Mouse (Mus musculus): ENCODE measurements around the gene Cfc1. TPM values are rescaled to one million over a fixed set of nuclear protein-coding genes. Genes with fewer than 3 reads are reported as not detected.
A peak's percentile ranks its signal among the peaks of the same experiment; 100 is the strongest.
"Not testable (repeated sequence)": the region's sequence is repeated elsewhere in the genome, so short reads cannot be mapped to it uniquely, and the experiment has no call there.

Cfc1 gene
- not detected in 2 replicates for total RNA-seq (2014; rRNA removed; ENCODE audit: low replicate concordance)
- polyA plus RNA-seq (2015; fragmentation: Nextera tagmentation; extraction: Ambion mirVana): not detected in 2 replicates

DNA sequence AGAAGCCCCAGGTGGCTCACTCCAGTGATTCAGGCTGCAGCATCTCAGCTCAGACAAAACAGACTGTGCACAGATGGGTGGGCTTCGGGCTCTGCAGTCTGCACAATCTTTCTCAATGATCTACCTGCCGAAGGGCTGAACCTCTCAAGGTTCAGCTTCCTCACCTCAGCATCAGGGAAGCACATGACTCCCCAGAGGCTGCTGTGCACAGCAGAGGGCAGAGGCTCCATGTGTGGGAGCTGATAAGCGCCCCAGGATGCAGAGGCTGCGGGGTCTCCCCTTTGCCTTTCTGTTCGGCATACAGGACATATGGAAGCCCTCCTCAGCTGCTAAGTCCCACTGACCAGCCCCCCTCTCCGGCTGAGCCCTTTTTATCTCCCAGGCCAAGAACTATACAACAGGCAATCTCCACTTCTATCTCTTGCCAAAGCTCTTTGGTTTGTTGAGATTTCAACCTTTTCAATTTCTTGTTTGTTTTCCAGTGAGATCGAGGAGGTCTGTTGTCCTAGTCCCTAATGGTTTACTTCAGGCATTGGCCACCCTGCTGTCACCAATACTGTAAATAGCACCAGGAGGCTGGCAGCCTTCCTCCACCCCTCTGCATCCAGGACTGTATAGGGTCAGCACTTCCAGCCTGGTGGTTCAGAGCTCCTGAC, at the start of gene Cfc1:
Cfc1 (plus strand) TSS at position 606 of the 656 bp plus-strand sequence.
- H3K9me3 ChIP-seq (replicated peaks; ENCODE audit: control insufficient read depth, low read length); ATAC-seq (ENCODE audit: insufficient read depth, low read depth); H3K4me1 ChIP-seq (ENCODE audit: control insufficient read depth, insufficient read depth); DNase-seq (ENCODE audit: low spot score); H3K27ac ChIP-seq (ENCODE audit: low read depth); H3K9ac ChIP-seq (replicated peaks; ENCODE audit: low read depth, low read length); H3K36me3 ChIP-seq (replicated peaks; ENCODE audit: control insufficient read depth, insufficient read depth, low read length): not testable (repeated sequence)
- Histone ChIP-seq H3K27me3 (ENCODE audit: control insufficient read depth, insufficient read depth, low read length) (peaks cover 25% of the 10 kb centered on the region), H3K4me2 (ENCODE audit: low read depth, low read length) (peak within 1 kb of the TSS; percentile 34), H3K4me3 (ENCODE audit: low read depth, low read length) (0 out of 2 replicates have a peak within 1 kb of the TSS, but pooled peaks have one; percentile 5)
- WGBS: 22% methylated on average over 7 of the region's 7 CpGs

DNA sequence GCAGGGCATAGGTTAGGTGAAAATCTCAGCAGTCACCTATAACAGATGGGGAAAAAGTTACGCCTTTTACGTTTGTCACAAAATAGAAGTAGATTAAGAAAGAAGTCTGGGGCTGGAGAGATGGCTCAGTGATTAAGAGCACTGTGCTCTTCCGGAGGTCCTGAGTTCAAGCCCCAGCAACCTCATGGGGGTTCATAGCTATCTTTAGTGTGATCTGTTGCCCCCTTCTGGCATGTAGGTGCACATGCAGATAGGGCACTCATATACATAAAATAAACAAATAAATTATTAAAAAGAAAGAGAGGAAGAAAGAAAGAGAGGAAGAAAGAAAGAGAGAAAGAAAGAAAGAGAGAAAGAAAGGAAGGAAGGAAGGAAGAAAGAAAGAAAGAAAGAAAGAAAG, 48.1 kb upstream of the Cfc1 start:
- 87% methylated on average over 3 of the region's 3 CpGs for WGBS
- H3K4me1 ChIP-seq (ENCODE audit: control insufficient read depth, insufficient read depth): 0 out of 2 replicates have a peak, but pooled peaks cover 4% of the 10 kb centered on the region
- H3K9me3 ChIP-seq (replicated peaks; ENCODE audit: control insufficient read depth, low read length): no peaks in the 10 kb centered on the region
- no peak for TF ChIP-seq EP300 (IDR thresholded peaks at IDR 0.05; ENCODE audit: low read depth)
- no peak for TF ChIP-seq CTCF (IDR thresholded peaks at IDR 0.05; ENCODE audit: low read depth)
- no peaks in the 10 kb centered on the region for H3K27me3 ChIP-seq (ENCODE audit: control insufficient read depth, insufficient read depth, low read length)
- H3K4me2 ChIP-seq (ENCODE audit: low read depth, low read length): no peak overlapping the region
- H3K4me3 ChIP-seq (ENCODE audit: low read depth, low read length): no peak overlapping the region
- ATAC-seq (ENCODE audit: insufficient read depth, low read depth) (no peak), DNase-seq (ENCODE audit: low spot score) (no peak)
- no peak overlapping the region for H3K27ac ChIP-seq (ENCODE audit: low read depth)
- no peaks in the 10 kb centered on the region for H3K36me3 ChIP-seq (replicated peaks; ENCODE audit: control insufficient read depth, insufficient read depth, low read length)
- no peak overlapping the region for H3K9ac ChIP-seq (replicated peaks; ENCODE audit: low read depth, low read length)

GRCm38 (mm10) chr1:34489852-34490541, 45.5 kb upstream of the Cfc1 start:
- H3K4me1 ChIP-seq (ENCODE audit: control insufficient read depth, insufficient read depth): 0 out of 2 replicates have a peak, but pooled peaks cover 4% of the 10 kb centered on the region
- H3K27me3 ChIP-seq (ENCODE audit: control insufficient read depth, insufficient read depth, low read length): no peaks in the 10 kb centered on the region
- no peak overlapping the region for H3K9ac ChIP-seq (replicated peaks; ENCODE audit: low read depth, low read length)
- no peaks in the 10 kb centered on the region for H3K36me3 ChIP-seq (replicated peaks; ENCODE audit: control insufficient read depth, insufficient read depth, low read length)
- 77% methylated on average over 6 of the region's 6 CpGs for WGBS
- DNase-seq (ENCODE audit: low spot score): no peak
- H3K4me3 ChIP-seq (ENCODE audit: low read depth, low read length): no peak overlapping the region
- ATAC-seq (ENCODE audit: insufficient read depth, low read depth): no peak
- H3K27ac ChIP-seq (ENCODE audit: low read depth): no peak overlapping the region
- TF ChIP-seq CTCF (IDR thresholded peaks at IDR 0.05; ENCODE audit: low read depth) (no peak), EP300 (IDR thresholded peaks at IDR 0.05; ENCODE audit: low read depth) (no peak)
- H3K4me2 ChIP-seq (ENCODE audit: low read depth, low read length): no peak overlapping the region
- H3K9me3 ChIP-seq (replicated peaks; ENCODE audit: control insufficient read depth, low read length): no peaks in the 10 kb centered on the region

GRCm38 (mm10) chr1:34491480-34491879, 44.0 kb upstream of the Cfc1 start:
- Histone ChIP-seq H3K9ac (replicated peaks; ENCODE audit: low read depth, low read length) (no peak overlapping the region), H3K27me3 (ENCODE audit: control insufficient read depth, insufficient read depth, low read length) (no peaks in the 10 kb centered on the region), H3K36me3 (replicated peaks; ENCODE audit: control insufficient read depth, insufficient read depth, low read length) (no peaks in the 10 kb centered on the region), H3K27ac (ENCODE audit: low read depth) (no peak overlapping the region), H3K4me3 (ENCODE audit: low read depth, low read length) (no peak overlapping the region), H3K9me3 (replicated peaks; ENCODE audit: control insufficient read depth, low read length) (no peaks in the 10 kb centered on the region), H3K4me2 (ENCODE audit: low read depth, low read length) (no peak overlapping the region), H3K4me1 (ENCODE audit: control insufficient read depth, insufficient read depth) (no peaks in the 10 kb centered on the region)
- ATAC-seq (ENCODE audit: insufficient read depth, low read depth): no peak
- TF ChIP-seq CTCF (IDR thresholded peaks at IDR 0.05; ENCODE audit: low read depth) (no peak), EP300 (IDR thresholded peaks at IDR 0.05; ENCODE audit: low read depth) (no peak)
- no peak for DNase-seq (ENCODE audit: low spot score)
- WGBS: 86% methylated on average over 4 of the region's 4 CpGs

- H3K4me3 ChIP-seq (ENCODE audit: low read depth, low read length): no peak overlapping the region
- no peaks in the 10 kb centered on the region for H3K36me3 ChIP-seq (replicated peaks; ENCODE audit: control insufficient read depth, insufficient read depth, low read length)
- no peak overlapping the region for H3K9ac ChIP-seq (replicated peaks; ENCODE audit: low read depth, low read length)
- TF ChIP-seq CTCF (IDR thresholded peaks at IDR 0.05; ENCODE audit: low read depth) (no peak), EP300 (IDR thresholded peaks at IDR 0.05; ENCODE audit: low read depth) (no peak)
- no peak overlapping the region for H3K27ac ChIP-seq (ENCODE audit: low read depth)
- no peak for DNase-seq (ENCODE audit: low spot score)
- ATAC-seq (ENCODE audit: insufficient read depth, low read depth): no peak
- 62% methylated on average over 3 of the region's 3 CpGs for WGBS
- no peak overlapping the region for H3K4me2 ChIP-seq (ENCODE audit: low read depth, low read length)
- H3K9me3 ChIP-seq (replicated peaks; ENCODE audit: control insufficient read depth, low read length): no peaks in the 10 kb centered on the region
- H3K27me3 ChIP-seq (ENCODE audit: control insufficient read depth, insufficient read depth, low read length): no peaks in the 10 kb centered on the region
- H3K4me1 ChIP-seq (ENCODE audit: control insufficient read depth, insufficient read depth): no peaks in the 10 kb centered on the region
Measured at GRCm38 (mm10) chr1:34502991-34503390, 32.5 kb upstream of the Cfc1 start.
